Mouse (Mus musculus) urinary bladder, postnatal 4 days (tissue): Measurements from ENCODE around the gene Itpr1.

Source experiments
- DNase-seq, 2 experiments: peaks; one replicate each; pipeline ENCODE4 v3.0.0; 2021 to 2022; ENCODE audit warnings: low spot score in 2 of 2

Itpr1 gene

GRCm38 (mm10) chr6:108592227-108592626 lies 379.3 kb downstream of the Itpr1 start:
- DNase-seq = no peak

- DNase-seq = no peak
Observed at GRCm38 (mm10) chr6:108592636-108593035, 379.7 kb downstream of the Itpr1 start.

- no peak for DNase-seq
Observed at GRCm38 (mm10) chr6:108594171-108594841, 381.4 kb downstream of the Itpr1 start.

- DNase-seq = no peak
Observed at GRCm38 (mm10) chr6:108598691-108599090, 385.8 kb downstream of the Itpr1 start.

GRCm38 (mm10) chr6:108599317-108599716 lies 386.4 kb downstream of the Itpr1 start:
- DNase-seq = no peak
